In the genomic region with DNA sequence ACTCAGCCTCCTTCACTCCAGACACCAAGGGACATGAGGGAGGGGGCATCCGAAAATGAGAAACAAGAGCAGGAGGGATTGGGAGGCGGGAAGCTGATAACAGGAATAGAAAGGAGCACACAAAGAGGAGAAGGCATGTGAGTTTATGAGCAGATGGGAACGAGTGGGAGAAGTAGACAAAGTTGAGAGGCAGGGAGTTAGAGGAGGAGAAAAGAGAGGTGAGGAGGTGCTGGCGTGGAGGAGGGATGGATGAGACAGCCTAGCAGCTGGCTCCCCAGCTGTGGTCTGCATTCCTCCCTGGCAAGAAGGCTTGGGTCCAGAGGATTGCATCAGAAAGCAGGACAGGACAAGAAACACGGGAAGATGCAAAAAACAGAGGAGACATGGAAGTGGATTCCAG, we compare ENCODE assay signal across 8 mouse cellular contexts.
DNase-seq lines count a peak whose midpoint lies in the region; ATAC-seq lines count a peak whose summit lies in the region.

No protein-coding gene starts in this region.

- H3K4me2 ChIP-seq in hindbrain, embryonic 16.5 days (ENCODE audit: low read length) = no peak overlapping the region; the same call in 1 of the 2 replicates
- H3K4me2 ChIP-seq in embryonic facial prominence, embryonic 11.5 days (ENCODE audit: low read depth, low read length) = peak overlapping the region; percentile 43
- H3K4me2 ChIP-seq in heart, embryonic 13.5 days = peak overlapping the region; percentile 59
- H3K4me2 ChIP-seq in neural tube, embryonic 12.5 days (replicated peaks) = peak overlapping the region; percentile 54

- H3K36me3 ChIP-seq in hindbrain, embryonic 10.5 days = peaks cover 9% of the 10 kb centered on the region; the same call in 1 of the 2 replicates
- no peaks in the 10 kb centered on the region for H3K36me3 ChIP-seq in hindbrain, embryonic 16.5 days (ENCODE audit: control insufficient read depth, insufficient read depth, low read length)
- no peaks in the 10 kb centered on the region for H3K36me3 ChIP-seq in embryonic facial prominence, embryonic 11.5 days (replicated peaks; ENCODE audit: control insufficient read depth, insufficient read depth, low read depth, low read length)
- H3K36me3 ChIP-seq in heart, embryonic 13.5 days = no peaks in the 10 kb centered on the region
- H3K36me3 ChIP-seq in neural tube, embryonic 12.5 days = no peaks in the 10 kb centered on the region

- intact Hi-C loops in left cerebral cortex, postnatal 25 days (cut with DNase I) = loop anchor here (2.0 kb wide), 2 partner anchors 70 to 92 kb away; a partner anchor contains a TSS

- no peaks in the 10 kb centered on the region for H3K27me3 ChIP-seq in hindbrain, embryonic 10.5 days (ENCODE audit: insufficient read depth, poor library complexity, severe bottlenecking)
- H3K27me3 ChIP-seq in hindbrain, embryonic 16.5 days (replicated peaks; ENCODE audit: control insufficient read depth, insufficient read depth, low read length) = no peaks in the 10 kb centered on the region
- H3K27me3 ChIP-seq in embryonic facial prominence, embryonic 11.5 days (ENCODE audit: control insufficient read depth, insufficient read depth, low read length) = no peaks in the 10 kb centered on the region
- H3K27me3 ChIP-seq in heart, embryonic 13.5 days (replicated peaks) = no peaks in the 10 kb centered on the region
- no peaks in the 10 kb centered on the region for H3K27me3 ChIP-seq in neural tube, embryonic 12.5 days (replicated peaks)

- peak overlapping the region; percentile 91 for H3K27ac ChIP-seq in hindbrain, embryonic 10.5 days
- no peak overlapping the region; the same call in 1 of the 2 replicates for H3K27ac ChIP-seq in hindbrain, embryonic 16.5 days (ENCODE audit: low read depth, low read length)
- peak overlapping the region; percentile 80 for H3K27ac ChIP-seq in embryonic facial prominence, embryonic 11.5 days (replicated peaks; ENCODE audit: low read depth, low read length)
- peak overlapping the region; percentile 49 for H3K27ac ChIP-seq in heart, embryonic 13.5 days (replicated peaks)
- H3K27ac ChIP-seq in neural tube, embryonic 12.5 days = peak overlapping the region; percentile 29; the same call in 1 of the 2 replicates

- DNase-seq in hindbrain, embryonic 10.5 days (ENCODE audit: low spot score) = no peak
- no peak for DNase-seq in embryonic facial prominence, embryonic 11.5 days (ENCODE audit: low spot score)
- DNase-seq in left cerebral cortex, postnatal 25 days (ENCODE audit: low spot score in 2 of 2) = peak; percentile 49 to 93
- no peak for DNase-seq in cerebellum, postnatal 36 days
- no peak for DNase-seq in cerebellum, adult 9-10 months

- no peaks in the 10 kb centered on the region for H3K9me3 ChIP-seq in hindbrain, embryonic 10.5 days
- H3K9me3 ChIP-seq in hindbrain, embryonic 16.5 days (ENCODE audit: control insufficient read depth, low read length) = no peaks in the 10 kb centered on the region
- H3K9me3 ChIP-seq in embryonic facial prominence, embryonic 11.5 days (replicated peaks; ENCODE audit: control insufficient read depth, low read length) = no peaks in the 10 kb centered on the region
- no peaks in the 10 kb centered on the region for H3K9me3 ChIP-seq in heart, embryonic 13.5 days
- H3K9me3 ChIP-seq in neural tube, embryonic 12.5 days = no peaks in the 10 kb centered on the region

- 16% methylated on average over 5 of the region's 5 CpGs for WGBS in hindbrain, embryonic 10.5 days
- WGBS in hindbrain, embryonic 16.5 days = 28% methylated on average over 5 of the region's 5 CpGs
- WGBS in embryonic facial prominence, embryonic 11.5 days = 22% methylated on average over 5 of the region's 5 CpGs
- WGBS in heart, embryonic 13.5 days = 38% methylated on average over 5 of the region's 5 CpGs
- WGBS in neural tube, embryonic 12.5 days = 15% methylated on average over 5 of the region's 5 CpGs

- ATAC-seq in hindbrain, embryonic 16.5 days = no peak
- ATAC-seq in embryonic facial prominence, embryonic 11.5 days (replicated peaks; ENCODE audit: insufficient number of reproducible peaks, low FRiP score, low TSS enrichment, low read depth) = no peak
- no peak for ATAC-seq in heart, embryonic 13.5 days (ENCODE audit: extremely low read depth, insufficient number of reproducible peaks, low FRiP score, low TSS enrichment)
- no peak for ATAC-seq in neural tube, embryonic 12.5 days (ENCODE audit: low FRiP score, low read depth)

- H3K9ac ChIP-seq in hindbrain, embryonic 16.5 days (ENCODE audit: low read depth, low read length) = no peak overlapping the region
- peak overlapping the region; percentile 35; the same call in 1 of the 2 replicates for H3K9ac ChIP-seq in embryonic facial prominence, embryonic 11.5 days (replicated peaks; ENCODE audit: low read length)
- no peak overlapping the region for H3K9ac ChIP-seq in heart, embryonic 13.5 days
- H3K9ac ChIP-seq in neural tube, embryonic 12.5 days = 0 out of 2 replicates have a peak overlapping the region, but pooled peaks have one; percentile 27

- H3K4me3 ChIP-seq in hindbrain, embryonic 10.5 days = peak overlapping the region; percentile 40
- H3K4me3 ChIP-seq in hindbrain, embryonic 16.5 days (ENCODE audit: low read length) = no peak overlapping the region
- H3K4me3 ChIP-seq in embryonic facial prominence, embryonic 11.5 days (ENCODE audit: low read depth, low read length) = no peak overlapping the region
- no peak overlapping the region for H3K4me3 ChIP-seq in heart, embryonic 13.5 days
- no peak overlapping the region for H3K4me3 ChIP-seq in neural tube, embryonic 12.5 days

- peaks cover 67% of the 10 kb centered on the region for H3K4me1 ChIP-seq in hindbrain, embryonic 10.5 days (replicated peaks)
- H3K4me1 ChIP-seq in hindbrain, embryonic 16.5 days (ENCODE audit: control insufficient read depth, insufficient read depth, low read depth, low read length) = peaks cover 31% of the 10 kb centered on the region
- H3K4me1 ChIP-seq in embryonic facial prominence, embryonic 11.5 days (ENCODE audit: control insufficient read depth, insufficient read depth, low read length) = peaks cover 14% of the 10 kb centered on the region
- peaks cover 28% of the 10 kb centered on the region for H3K4me1 ChIP-seq in heart, embryonic 13.5 days
- H3K4me1 ChIP-seq in neural tube, embryonic 12.5 days = peaks cover 45% of the 10 kb centered on the region

Comparison
In these comparisons a context has a peak if more than half of its experiments do, and no peak if none do; other contexts are left out.
1. DNase-seq: peak in left cerebral cortex, postnatal 25 days (2 of 2); none in hindbrain, embryonic 10.5 days (single experiment), embryonic facial prominence, embryonic 11.5 days (single experiment), cerebellum, postnatal 36 days (0 of 2) and cerebellum, adult 9-10 months (single experiment).
2. H3K9ac ChIP-seq: peak in embryonic facial prominence, embryonic 11.5 days (single experiment) and neural tube, embryonic 12.5 days (single experiment); none in hindbrain, embryonic 16.5 days (single experiment) and heart, embryonic 13.5 days (single experiment).